9 mouse cellular contexts compared by ENCODE assay signal in genomic region chr6:56480914-56481482, GRCm38 (mm10).
A peak's percentile ranks its signal among the peaks of the same experiment; 100 is the strongest.
DNase-seq lines count a peak whose midpoint lies in the region; ATAC-seq and TF ChIP-seq lines count a peak whose summit lies in the region.
"Had no signal": no experiment of that assay in that cellular context is flagged by ENCODE, and none has a peak within 500 bp of the region (broad histone marks: within the 10 kb centered on the region; RNA-seq: fewer than 3 reads in every experiment).

No protein-coding gene starts in this region.

- no peak overlapping the region for H3K9ac ChIP-seq in liver, adult 2 months (ENCODE audit: low read depth, low read length)
- no peak overlapping the region for H3K9ac ChIP-seq in liver, embryonic 11.5 days (ENCODE audit: low read depth, low read length)
- no peak overlapping the region for H3K9ac ChIP-seq in forebrain, embryonic 12.5 days
- H3K9ac ChIP-seq in limb, embryonic 11.5 days (ENCODE audit: low read length), result no peak overlapping the region
- H3K9ac ChIP-seq in neural tube, embryonic 14.5 days (replicated peaks; ENCODE audit: low read depth, low read length), result no peak overlapping the region
- H3K9ac ChIP-seq: embryonic facial prominence, embryonic 15.5 days had no signal

- H3K27me3 ChIP-seq in liver, adult 2 months (ENCODE audit: control insufficient read depth, insufficient read depth, low read length), result no peaks in the 10 kb centered on the region; the same call in 1 of the 2 replicates
- no peaks in the 10 kb centered on the region for H3K27me3 ChIP-seq in liver, embryonic 11.5 days (replicated peaks; ENCODE audit: control insufficient read depth, insufficient read depth, low read length)
- H3K27me3 ChIP-seq in forebrain, embryonic 12.5 days, result no peaks in the 10 kb centered on the region
- no peaks in the 10 kb centered on the region for H3K27me3 ChIP-seq in limb, embryonic 11.5 days (ENCODE audit: control insufficient read depth, insufficient read depth, low read length)
- H3K27me3 ChIP-seq in neural tube, embryonic 14.5 days (ENCODE audit: control insufficient read depth, insufficient read depth, low read length), result no peaks in the 10 kb centered on the region
- H3K27me3 ChIP-seq: embryonic facial prominence, embryonic 15.5 days had no signal

- no peaks in the 10 kb centered on the region for H3K36me3 ChIP-seq in liver, adult 2 months (ENCODE audit: control insufficient read depth, insufficient read depth, low read length)
- no peaks in the 10 kb centered on the region for H3K36me3 ChIP-seq in liver, embryonic 11.5 days (ENCODE audit: control insufficient read depth, insufficient read depth, low read length)
- no peaks in the 10 kb centered on the region for H3K36me3 ChIP-seq in forebrain, embryonic 12.5 days (replicated peaks)
- no peaks in the 10 kb centered on the region for H3K36me3 ChIP-seq in limb, embryonic 11.5 days (ENCODE audit: control insufficient read depth, insufficient read depth, low read length)
- H3K36me3 ChIP-seq in neural tube, embryonic 14.5 days (ENCODE audit: control insufficient read depth, insufficient read depth, low read length), result no peaks in the 10 kb centered on the region
- H3K36me3 ChIP-seq: embryonic facial prominence, embryonic 15.5 days had no signal

- no peak overlapping the region for H3K4me2 ChIP-seq in liver, embryonic 11.5 days
- H3K4me2 ChIP-seq in forebrain, embryonic 12.5 days, result no peak overlapping the region
- no peak overlapping the region for H3K4me2 ChIP-seq in limb, embryonic 11.5 days (ENCODE audit: low read depth, severe bottlenecking)
- no peak overlapping the region for H3K4me2 ChIP-seq in neural tube, embryonic 14.5 days (ENCODE audit: low read depth, low read length)
- H3K4me2 ChIP-seq: embryonic facial prominence, embryonic 15.5 days had no signal

- WGBS in liver, adult 2 months, result under 1% methylated on average over 6 of the region's 6 CpGs
- 4% methylated on average over 6 of the region's 6 CpGs for WGBS in liver, embryonic 11.5 days
- WGBS in forebrain, embryonic 12.5 days, result 2% methylated on average over 6 of the region's 6 CpGs
- 7% methylated on average over 6 of the region's 6 CpGs for WGBS in limb, embryonic 11.5 days
- WGBS in neural tube, embryonic 14.5 days, result 5% methylated on average over 6 of the region's 6 CpGs

- peak; percentile 32 for DNase-seq in liver, adult 2 months (ENCODE audit: extremely low read depth, low read depth, low spot score)
- DNase-seq in liver, embryonic 11.5 days (ENCODE audit: low spot score), result no peak
- peak; percentile 24 for DNase-seq in c-Kit-positive CD71-negative TER-119-negative erythroid progenitor cells, embryonic 14.5 days (ENCODE audit: low read depth)
- DNase-seq in kidney, adult 9 months, result peak; percentile 50
- DNase-seq in limb, embryonic 11.5 days (ENCODE audit: low spot score), result peak; percentile 72
- no peak for DNase-seq in T-cell, adult 2 months (ENCODE audit: low spot score)

- peaks cover 5% of the 10 kb centered on the region for H3K4me1 ChIP-seq in liver, adult 2 months (ENCODE audit: control insufficient read depth, insufficient read depth, low read length)
- no peaks in the 10 kb centered on the region for H3K4me1 ChIP-seq in liver, embryonic 11.5 days (replicated peaks; ENCODE audit: control insufficient read depth, insufficient read depth, low read length)
- no peaks in the 10 kb centered on the region for H3K4me1 ChIP-seq in forebrain, embryonic 12.5 days
- H3K4me1 ChIP-seq in limb, embryonic 11.5 days (ENCODE audit: control insufficient read depth, insufficient read depth, low read length), result no peaks in the 10 kb centered on the region
- no peaks in the 10 kb centered on the region for H3K4me1 ChIP-seq in neural tube, embryonic 14.5 days (ENCODE audit: control insufficient read depth, insufficient read depth, low read length)
- H3K4me1 ChIP-seq: embryonic facial prominence, embryonic 15.5 days had no signal

- no peak overlapping the region for H3K4me3 ChIP-seq in liver, adult 2 months (ENCODE audit: insufficient read depth, low read depth, low read length)
- no peak overlapping the region for H3K4me3 ChIP-seq in liver, embryonic 11.5 days (ENCODE audit: low read depth, low read length)
- H3K4me3 ChIP-seq in forebrain, embryonic 12.5 days (replicated peaks), result no peak overlapping the region
- H3K4me3 ChIP-seq in limb, embryonic 11.5 days (ENCODE audit: low read depth, low read length), result no peak overlapping the region
- no peak overlapping the region for H3K4me3 ChIP-seq in neural tube, embryonic 14.5 days (ENCODE audit: low read depth, low read length)
- H3K4me3 ChIP-seq: embryonic facial prominence, embryonic 15.5 days had no signal

- no peak overlapping the region for H3K27ac ChIP-seq in liver, adult 2 months (replicated peaks; ENCODE audit: insufficient read depth, low read depth, low read length)
- H3K27ac ChIP-seq in liver, embryonic 11.5 days (ENCODE audit: low read depth, low read length), result no peak overlapping the region
- no peak overlapping the region for H3K27ac ChIP-seq in forebrain, embryonic 12.5 days
- H3K27ac ChIP-seq in limb, embryonic 11.5 days (replicated peaks; ENCODE audit: low read depth, low read length), result no peak overlapping the region
- no peak overlapping the region for H3K27ac ChIP-seq in neural tube, embryonic 14.5 days (ENCODE audit: low read depth, low read length)
- H3K27ac ChIP-seq: embryonic facial prominence, embryonic 15.5 days had no signal

- no peaks in the 10 kb centered on the region for H3K79me2 ChIP-seq in liver, adult 2 months (ENCODE audit: control insufficient read depth, insufficient read depth, low read length)

- no peaks in the 10 kb centered on the region for H3K9me3 ChIP-seq in liver, embryonic 11.5 days (ENCODE audit: control insufficient read depth, low read length)
- no peaks in the 10 kb centered on the region for H3K9me3 ChIP-seq in forebrain, embryonic 12.5 days
- no peaks in the 10 kb centered on the region for H3K9me3 ChIP-seq in limb, embryonic 11.5 days (ENCODE audit: control insufficient read depth, low read length)
- H3K9me3 ChIP-seq in neural tube, embryonic 14.5 days (ENCODE audit: control insufficient read depth, low read length), result no peaks in the 10 kb centered on the region
- H3K9me3 ChIP-seq: embryonic facial prominence, embryonic 15.5 days had no signal

- no peak for ATAC-seq in liver, embryonic 11.5 days (replicated peaks; ENCODE audit: low FRiP score)
- ATAC-seq in forebrain, embryonic 12.5 days (ENCODE audit: low FRiP score), result peak; percentile 55; the same call in 1 of the 2 replicates
- no peak for ATAC-seq in limb, embryonic 11.5 days (ENCODE audit: insufficient number of reproducible peaks, low FRiP score, low TSS enrichment, low read depth)
- peak; percentile 49; the same call in 1 of the 2 replicates for ATAC-seq in neural tube, embryonic 14.5 days (ENCODE audit: low read depth)

- TF ChIP-seq CTCF in liver, adult 2 months (IDR thresholded peaks at IDR 0.05; ENCODE audit: low read depth, low read length), result 0 out of 2 replicates have a peak, but pooled peaks have one; percentile 13

- no peak for TF ChIP-seq POLR2A in liver, adult 2 months (IDR thresholded peaks at IDR 0.05; ENCODE audit: extremely low read depth, insufficient read depth, low read length)

Comparison
In these comparisons a context has a peak if more than half of its experiments do, and no peak if none do; other contexts are left out.
1. DNase-seq: peak in liver, adult 2 months (single experiment), c-Kit-positive CD71-negative TER-119-negative erythroid progenitor cells, embryonic 14.5 days (single experiment), kidney, adult 9 months (single experiment) and limb, embryonic 11.5 days (single experiment); none in liver, embryonic 11.5 days (single experiment) and T-cell, adult 2 months (single experiment).
2. ATAC-seq: peak in forebrain, embryonic 12.5 days (single experiment) and neural tube, embryonic 14.5 days (single experiment); none in liver, embryonic 11.5 days (single experiment) and limb, embryonic 11.5 days (single experiment).